Mouse (Mus musculus): ENCODE data around the gene Arl8a.
"Not testable (repeated sequence)": the region's sequence is repeated elsewhere in the genome, so short reads cannot be mapped to it uniquely, and the experiment has no call there.

Gene Arl8a

GRCm38 (mm10) chr1:135146077-135146945 lies at the start of gene Arl8a:
Arl8a (plus strand) TSS chr1:135146824.
- peak; percentile 83 to 92 for DNase-seq

- DNase-seq = no peak
Observed at GRCm38 (mm10) chr1:135097441-135097840, 49.2 kb upstream of the Arl8a start.

GRCm38 (mm10) chr1:135098441-135098840 lies 48.2 kb upstream of the Arl8a start:
- peak in 1 of 2 experiments; percentile 24 for DNase-seq

- DNase-seq = no peak
Observed at GRCm38 (mm10) chr1:135100400-135100799, 46.2 kb upstream of the Arl8a start.

- no peak for DNase-seq
Observed at GRCm38 (mm10) chr1:135105124-135105523, 41.5 kb upstream of the Arl8a start, which contains the start of gene Lgr6. Lgr6 (minus strand) TSS chr1:135105276.

GRCm38 (mm10) chr1:135105951-135106350 lies 40.7 kb upstream of the Arl8a start:
- DNase-seq = peak; percentile 40 to 56

GRCm38 (mm10) chr1:135108611-135109010 lies 38.0 kb upstream of the Arl8a start:
- DNase-seq = peak; percentile 36 to 38

GRCm38 (mm10) chr1:135110075-135110474 lies 36.5 kb upstream of the Arl8a start:
- DNase-seq = peak; percentile 74 to 80

GRCm38 (mm10) chr1:135111271-135111670 lies 35.4 kb upstream of the Arl8a start:
- DNase-seq = not testable (repeated sequence)

- DNase-seq = peak; percentile 41 to 43
Observed at GRCm38 (mm10) chr1:135112661-135113060, 34.0 kb upstream of the Arl8a start.

- no peak for DNase-seq
Observed at GRCm38 (mm10) chr1:135124573-135125363, 21.9 kb upstream of the Arl8a start.

GRCm38 (mm10) chr1:135125990-135126389 lies 20.6 kb upstream of the Arl8a start:
- no peak for DNase-seq

GRCm38 (mm10) chr1:135126443-135127027 lies 20.1 kb upstream of the Arl8a start:
- no peak for DNase-seq

GRCm38 (mm10) chr1:135128011-135128441 lies 18.6 kb upstream of the Arl8a start:
- no peak for DNase-seq

- DNase-seq = no peak
Observed at GRCm38 (mm10) chr1:135128986-135129385, 17.6 kb upstream of the Arl8a start.

- no peak for DNase-seq
Observed at GRCm38 (mm10) chr1:135129543-135130183, 17.0 kb upstream of the Arl8a start.

- DNase-seq = no peak
Observed at GRCm38 (mm10) chr1:135130376-135131018, 16.1 kb upstream of the Arl8a start.

- DNase-seq = no peak
Observed at GRCm38 (mm10) chr1:135131034-135131433, 15.6 kb upstream of the Arl8a start.

- no peak for DNase-seq
Observed at GRCm38 (mm10) chr1:135131560-135131959, 15.1 kb upstream of the Arl8a start.

GRCm38 (mm10) chr1:135132473-135132872 lies 14.2 kb upstream of the Arl8a start, which contains the start of gene Ptpn7:
Ptpn7 (plus strand) TSS chr1:135132700.
- DNase-seq = peak; percentile 59 to 73

- no peak for DNase-seq
Observed at GRCm38 (mm10) chr1:135132893-135133369, 13.7 kb upstream of the Arl8a start.

Measured in cerebellum, postnatal 36 days (tissue).